Mouse (Mus musculus) stomach, embryonic 15.5 days (tissue): ENCODE results near the gene Arhgap27. TPM values are rescaled to one million over a fixed set of nuclear protein-coding genes. Genes with fewer than 3 reads are reported as not detected.
A peak's percentile ranks its signal among the peaks of the same experiment; 100 is the strongest.

Experiments
- ATAC-seq: fragments of 200-750 bp; cut with Nextera tagmentation; 2 replicates; pipeline ENCODE4 v1.8.0; 2017; ENCODE audit warnings: low read depth, moderate number of reproducible peaks, moderate TSS enrichment; ENCODE audit not compliant: insufficient read depth, low FRiP score
- H3K27ac ChIP-seq: fragments of 300-500 bp; sonication (generic); 2 replicates; pipeline ENCODE4 v1.5.1; 2015; ENCODE audit warnings: mild to moderate bottlenecking, inconsistent platforms
- H3K27me3 ChIP-seq: fragments of 300-500 bp; sonication (generic); replicated peaks from 2 replicates; pipeline ENCODE4 v1.6.1; 2015; ENCODE audit warnings: inconsistent platforms
- H3K36me3 ChIP-seq: fragments of 300-500 bp; sonication (generic); 2 replicates; pipeline ENCODE4 v1.6.1; 2015; ENCODE audit warnings: inconsistent platforms
- H3K4me1 ChIP-seq: fragments of 300-500 bp; sonication (generic); 2 replicates; pipeline ENCODE4 v1.6.1; 2015; ENCODE audit warnings: inconsistent platforms
- H3K4me2 ChIP-seq: fragments of 300-500 bp; sonication (generic); 2 replicates; pipeline ENCODE4 v1.6.1; 2015; ENCODE audit warnings: mild to moderate bottlenecking, inconsistent platforms
- H3K4me3 ChIP-seq: fragments of 300-500 bp; sonication (generic); replicated peaks from 2 replicates; pipeline ENCODE4 v1.5.1; 2015; ENCODE audit warnings: inconsistent platforms
- H3K9ac ChIP-seq: fragments of 300-500 bp; sonication (generic); 2 replicates; pipeline ENCODE4 v1.6.1; 2015; ENCODE audit warnings: inconsistent platforms
- H3K9me3 ChIP-seq: fragments of 300-500 bp; sonication (generic); 2 replicates; pipeline ENCODE4 v1.6.1; 2016; ENCODE audit warnings: inconsistent platforms
- WGBS: fragments of 180-500 bp; shearing (Covaris S2); methylation state at CpG from one replicate; pipeline ENCODE4 v1.1.7; 2015; 5-methylcytosine and 5-hydroxymethylcytosine counted together
- polyA plus RNA-seq: library from polyadenylated mRNA; unstranded; fragments of >200 nt; fragmentation: Nextera tagmentation; extraction: Ambion mirVana; gene quantifications from 2 replicates; pipeline ENCODE4 v1.2.1, GENCODE M21; 2015

Arhgap27 gene
- polyA plus RNA-seq, 1 experiment from 2014 or later = 21.5 TPM

GRCm38 (mm10) chr11:103362054-103362432 is 1.4 kb downstream of the Arhgap27 start:
- WGBS = 6% methylated on average over 13 of the region's 13 CpGs
- Histone ChIP-seq H3K4me2 (peak overlapping the region; percentile 91), H3K4me1 (peaks cover 33% of the 10 kb centered on the region), H3K27me3 (peaks cover 21% of the 10 kb centered on the region), H3K36me3 (no peaks in the 10 kb centered on the region), H3K4me3 (peak overlapping the region; percentile 51), H3K9me3 (no peaks in the 10 kb centered on the region), H3K27ac (peak overlapping the region; percentile 83), H3K9ac (0 out of 2 replicates have a peak overlapping the region, but pooled peaks have one; percentile 14)
- no peak for ATAC-seq

DNA sequence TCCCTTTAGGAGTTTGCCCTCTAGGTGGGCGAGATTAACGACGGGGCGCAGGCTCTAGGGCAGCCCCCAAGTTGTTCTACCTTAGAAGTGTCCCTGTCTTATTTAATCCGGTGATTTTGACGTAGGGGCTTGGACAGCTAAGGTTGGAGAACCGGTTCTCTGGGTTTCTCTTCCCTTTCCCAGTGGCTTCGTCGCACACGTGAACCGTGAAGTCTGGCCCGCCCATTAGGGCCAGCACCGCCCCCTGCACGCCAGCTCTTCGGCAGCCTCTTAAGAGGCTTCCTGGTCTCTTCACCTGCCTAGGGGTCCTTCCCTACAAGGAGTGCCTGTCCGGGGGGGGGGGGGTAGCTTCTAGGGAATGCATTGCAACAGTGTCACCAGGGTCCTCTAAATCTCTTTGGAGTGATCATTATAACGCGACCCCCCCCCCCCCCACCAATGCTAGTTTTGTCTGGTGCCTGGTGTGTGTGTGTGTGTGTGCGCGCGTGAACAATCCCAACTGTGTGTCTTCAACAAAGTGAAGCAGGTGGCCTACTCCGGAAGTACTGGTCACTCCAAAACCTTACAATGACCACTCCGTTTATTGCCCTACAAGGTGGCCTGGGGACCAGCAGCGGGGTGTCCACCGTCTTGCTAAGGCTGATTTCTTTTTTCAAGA is 2.0 kb downstream of the Arhgap27 start:
- peak overlapping the region; percentile 51 for H3K4me3 ChIP-seq
- peaks cover 33% of the 10 kb centered on the region for H3K4me1 ChIP-seq
- H3K4me2 ChIP-seq = peak overlapping the region; percentile 91
- H3K27me3 ChIP-seq = peaks cover 21% of the 10 kb centered on the region
- H3K9ac ChIP-seq = no peak overlapping the region
- no peaks in the 10 kb centered on the region for H3K9me3 ChIP-seq
- peak; percentile 52 for ATAC-seq
- WGBS = 4% methylated on average over 25 of the region's 25 CpGs
- H3K27ac ChIP-seq = peak overlapping the region; percentile 83
- H3K36me3 ChIP-seq = no peaks in the 10 kb centered on the region

DNA sequence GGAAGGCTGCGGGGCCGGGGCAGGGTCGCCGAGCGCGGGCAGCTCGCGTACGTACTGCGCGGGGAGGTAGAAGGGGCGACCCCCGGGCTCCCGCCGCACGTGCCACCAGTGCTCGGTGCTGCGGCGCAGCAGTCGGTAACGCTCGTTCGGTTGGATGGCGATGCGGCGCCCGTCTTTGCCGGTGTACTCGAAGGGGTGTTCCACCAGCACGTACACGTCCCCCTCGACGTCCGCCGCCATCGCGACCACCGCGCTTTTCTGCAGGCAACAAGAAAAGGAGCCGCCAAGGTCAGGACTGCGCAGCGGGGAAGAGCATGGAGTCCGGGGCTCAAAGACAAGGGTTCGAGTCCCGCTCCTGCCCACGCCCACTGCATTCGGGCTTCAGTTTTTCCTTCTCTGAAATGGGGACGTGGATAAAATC is 2.8 kb downstream of the Arhgap27 start:
- Histone ChIP-seq H3K27ac (peak overlapping the region; percentile 55), H3K4me2 (peak overlapping the region; percentile 91), H3K27me3 (peaks cover 21% of the 10 kb centered on the region), H3K36me3 (no peaks in the 10 kb centered on the region), H3K4me3 (peak overlapping the region; percentile 51), H3K4me1 (peaks cover 39% of the 10 kb centered on the region), H3K9ac (peak overlapping the region; percentile 32; the same call in 1 of the 2 replicates), H3K9me3 (no peaks in the 10 kb centered on the region)
- ATAC-seq = no peak
- WGBS = 2% methylated on average over 48 of the region's 48 CpGs

DNA sequence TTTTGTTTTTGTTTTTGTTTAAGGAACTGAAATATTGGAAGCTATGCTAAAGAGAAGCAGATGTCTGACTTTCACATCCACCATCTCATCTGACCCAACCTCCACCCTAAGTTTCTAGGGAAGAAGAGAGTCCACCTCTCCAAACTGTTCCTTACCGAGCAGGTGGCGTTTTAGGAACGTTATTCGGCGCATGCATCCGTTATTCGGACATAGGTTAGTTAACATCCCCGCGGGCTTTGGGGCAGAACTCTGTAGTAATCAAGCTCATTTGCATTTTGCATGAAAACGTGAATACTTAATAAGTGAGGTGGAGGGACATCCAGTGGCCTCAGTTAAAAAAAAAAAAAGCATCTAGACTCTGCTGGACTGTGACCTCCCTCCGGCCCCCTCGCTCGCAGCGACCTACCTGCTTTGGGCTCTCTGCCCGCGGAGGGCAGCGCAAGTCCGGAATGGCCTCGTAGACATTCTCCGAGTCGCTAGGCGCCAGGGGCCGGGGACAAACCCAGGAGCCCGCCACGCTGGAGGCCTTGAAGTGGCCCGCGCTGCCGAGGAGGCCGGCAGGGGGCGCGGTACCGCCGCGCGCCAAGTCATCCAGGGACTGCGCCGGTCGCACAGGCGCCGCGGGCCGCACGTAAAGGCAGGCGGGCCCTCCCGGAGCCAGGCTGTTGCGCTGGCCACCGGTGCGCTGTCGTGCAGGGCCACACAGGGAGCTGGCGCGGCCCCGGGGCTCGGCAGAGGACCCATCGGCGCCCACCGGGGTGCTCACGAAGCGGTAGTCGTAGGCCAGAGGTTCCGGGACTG is 3.5 kb downstream of the Arhgap27 start:
- Histone ChIP-seq H3K9ac (peak overlapping the region; percentile 32; the same call in 1 of the 2 replicates), H3K4me3 (peak overlapping the region; percentile 51), H3K27ac (peak overlapping the region; percentile 48; the same call in 1 of the 2 replicates), H3K27me3 (peaks cover 21% of the 10 kb centered on the region), H3K4me1 (peaks cover 40% of the 10 kb centered on the region), H3K9me3 (no peaks in the 10 kb centered on the region), H3K36me3 (no peaks in the 10 kb centered on the region), H3K4me2 (peak overlapping the region; percentile 91)
- WGBS = 3% methylated on average over 56 of the region's 60 CpGs
- peak; percentile 32 for ATAC-seq

- Histone ChIP-seq H3K9me3 (no peaks in the 10 kb centered on the region), H3K27ac (no peak overlapping the region), H3K4me3 (no peak overlapping the region; the same call in 1 of the 2 replicates), H3K9ac (no peak overlapping the region), H3K27me3 (peaks cover 21% of the 10 kb centered on the region), H3K4me2 (peak overlapping the region; percentile 91), H3K36me3 (no peaks in the 10 kb centered on the region), H3K4me1 (peaks cover 40% of the 10 kb centered on the region)
- no peak for ATAC-seq
- 1% methylated on average over 22 of the region's 22 CpGs for WGBS
Observed at GRCm38 (mm10) chr11:103359122-103359521, 4.4 kb downstream of the Arhgap27 start.

DNA sequence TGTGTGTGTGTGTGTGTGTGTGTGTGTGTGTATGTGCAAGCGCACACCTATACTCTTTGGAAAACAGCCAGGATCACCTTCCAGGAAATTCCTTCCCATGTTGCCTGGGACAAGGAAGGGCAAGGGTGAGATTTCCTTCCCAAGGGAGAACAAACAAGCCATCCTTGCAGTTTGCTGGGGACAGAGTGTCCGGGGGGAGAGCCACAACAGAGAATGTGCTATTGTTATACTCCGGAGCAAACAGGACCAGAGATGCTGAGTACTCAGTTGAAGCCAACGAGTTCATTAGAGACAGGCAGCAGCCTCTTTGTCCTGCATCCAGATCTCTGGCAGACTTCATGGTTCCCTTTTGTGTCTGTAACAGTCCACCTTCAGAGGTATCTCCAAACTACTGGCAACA is 5.2 kb downstream of the Arhgap27 start:
- 66% methylated on average over 4 of the region's 4 CpGs for whole genome bisulfite sequencing
- H3K9me3 ChIP-seq = no peaks in the 10 kb centered on the region
- no peak overlapping the region for H3K4me3 ChIP-seq
- no peak for ATAC-seq
- H3K4me1 ChIP-seq = peaks cover 36% of the 10 kb centered on the region
- H3K9ac ChIP-seq = no peak overlapping the region
- H3K27me3 ChIP-seq = peaks cover 16% of the 10 kb centered on the region
- H3K4me2 ChIP-seq = no peak overlapping the region
- no peaks in the 10 kb centered on the region for H3K36me3 ChIP-seq
- H3K27ac ChIP-seq = no peak overlapping the region

DNA sequence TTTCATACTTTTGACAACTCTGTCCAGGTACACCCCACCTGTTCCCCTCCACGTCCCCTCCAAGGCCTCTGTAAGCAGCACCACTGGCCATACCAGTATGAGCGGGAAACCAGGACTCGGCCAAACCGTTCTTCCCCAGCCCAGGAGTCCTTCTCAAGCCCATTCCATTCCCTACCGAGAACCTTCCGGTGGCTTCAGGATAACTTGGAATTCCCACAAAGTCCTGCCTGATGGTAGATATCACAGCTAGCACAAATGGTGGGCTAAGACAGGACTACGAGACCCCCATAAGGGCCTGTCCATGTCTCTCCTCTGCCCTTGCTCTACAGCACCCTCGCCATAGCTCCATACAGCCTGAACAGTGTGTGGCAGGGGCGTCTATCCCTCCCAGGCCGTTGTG is 5.8 kb downstream of the Arhgap27 start:
- peaks cover 30% of the 10 kb centered on the region for H3K4me1 ChIP-seq
- no peak overlapping the region for H3K27ac ChIP-seq
- H3K4me2 ChIP-seq = no peak overlapping the region

DNA sequence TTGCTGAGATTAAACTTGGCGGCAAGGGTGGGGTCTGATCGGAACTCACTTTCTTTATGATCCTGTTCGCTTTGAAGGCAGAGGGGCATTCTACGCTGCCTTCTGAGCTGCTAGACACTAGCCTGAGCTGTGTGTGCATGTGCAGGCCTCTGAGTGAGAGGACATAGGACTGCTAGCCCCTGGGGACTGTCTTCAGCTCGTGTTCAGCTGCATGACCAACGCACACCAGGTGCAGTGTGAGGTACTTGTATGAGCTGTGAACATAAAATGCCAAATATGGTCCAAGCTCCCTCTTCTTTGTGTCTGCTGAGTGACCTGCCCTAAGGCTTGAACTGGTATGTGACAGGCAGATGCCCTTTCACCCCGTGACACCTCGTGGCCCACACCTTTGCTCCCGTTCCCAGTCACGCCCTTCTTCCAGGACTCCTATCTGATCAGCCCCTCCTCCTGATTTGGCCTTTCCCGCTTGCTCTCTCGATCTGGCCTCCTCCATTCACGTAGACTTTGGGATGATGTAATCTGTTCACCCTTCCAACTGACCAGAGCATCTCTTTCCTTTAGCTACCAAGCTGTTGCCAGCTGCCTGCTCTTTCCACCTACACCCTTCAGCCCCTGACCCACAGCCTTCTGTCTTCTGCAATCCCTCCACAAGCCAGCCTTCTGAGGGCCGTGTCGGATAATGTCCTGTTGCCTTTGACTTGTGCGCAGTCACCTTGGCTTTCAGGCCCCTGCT is 6.4 kb downstream of the Arhgap27 start:
- H3K27ac ChIP-seq = peak overlapping the region; percentile 78; the same call in 1 of the 2 replicates
- H3K36me3 ChIP-seq = no peaks in the 10 kb centered on the region
- ATAC-seq = no peak
- H3K4me1 ChIP-seq = peaks cover 25% of the 10 kb centered on the region
- H3K9ac ChIP-seq = no peak overlapping the region
- H3K4me2 ChIP-seq = no peak overlapping the region
- 69% methylated on average over 16 of the region's 16 CpGs for WGBS
- H3K4me3 ChIP-seq = no peak overlapping the region
- H3K27me3 ChIP-seq = peaks cover 5% of the 10 kb centered on the region; the same call in 1 of the 2 replicates
- H3K9me3 ChIP-seq = no peaks in the 10 kb centered on the region

More for the DNA sequence above, 5.8 kb downstream of the Arhgap27 start:
- H3K27me3 ChIP-seq = peaks cover 10% of the 10 kb centered on the region; the same call in 1 of the 2 replicates
- WGBS = 86% methylated on average over 10 of the region's 10 CpGs
- no peak for ATAC-seq
- no peaks in the 10 kb centered on the region for H3K9me3 ChIP-seq
- no peaks in the 10 kb centered on the region for H3K36me3 ChIP-seq
- no peak overlapping the region for H3K4me3 ChIP-seq
- no peak overlapping the region for H3K9ac ChIP-seq

- WGBS = 24% methylated on average over 11 of the region's 11 CpGs
- Histone ChIP-seq H3K4me1 (peaks cover 20% of the 10 kb centered on the region), H3K9me3 (no peaks in the 10 kb centered on the region), H3K27ac (peak overlapping the region; percentile 78), H3K27me3 (0 out of 2 replicates have a peak, but pooled peaks cover under 1% of the 10 kb centered on the region), H3K9ac (peak overlapping the region; percentile 8; the same call in 1 of the 2 replicates), H3K4me3 (peak overlapping the region; percentile 33), H3K36me3 (no peaks in the 10 kb centered on the region), H3K4me2 (peak overlapping the region; percentile 38)
- peak; percentile 77 for ATAC-seq
Observed at GRCm38 (mm10) chr11:103356032-103356571, 7.4 kb downstream of the Arhgap27 start.

DNA sequence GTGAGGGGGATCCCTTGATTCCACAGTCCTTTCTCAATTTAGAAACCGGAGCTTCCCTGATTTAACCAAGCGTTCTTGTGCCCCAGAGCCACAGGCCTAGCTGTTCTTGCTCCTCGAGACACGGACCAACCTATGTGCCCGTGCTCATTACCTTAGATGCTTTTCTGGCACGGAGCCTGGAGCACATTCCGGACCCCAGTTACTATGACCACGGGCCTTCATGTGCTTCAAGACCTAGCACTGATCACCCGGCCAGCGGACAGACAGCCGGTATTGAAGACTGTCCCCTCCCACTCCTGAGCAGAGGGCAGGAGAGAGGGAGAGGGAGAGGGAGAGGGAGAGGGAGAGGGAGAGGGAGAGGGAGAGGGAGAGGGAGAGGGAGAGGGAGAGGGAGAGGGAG is 8.2 kb downstream of the Arhgap27 start:
- Histone ChIP-seq H3K4me1 (peaks cover 15% of the 10 kb centered on the region), H3K9ac (no peak overlapping the region), H3K27me3 (no peaks in the 10 kb centered on the region), H3K36me3 (no peaks in the 10 kb centered on the region), H3K4me3 (peak overlapping the region; percentile 17), H3K4me2 (peak overlapping the region; percentile 38), H3K9me3 (no peaks in the 10 kb centered on the region), H3K27ac (no peak overlapping the region)
- 25% methylated on average over 11 of the region's 11 CpGs for WGBS
- no peak for ATAC-seq

- peaks cover 11% of the 10 kb centered on the region for H3K4me1 ChIP-seq
- no peaks in the 10 kb centered on the region for H3K9me3 ChIP-seq
- no peak overlapping the region for H3K27ac ChIP-seq
- no peak overlapping the region for H3K4me2 ChIP-seq
- H3K27me3 ChIP-seq = no peaks in the 10 kb centered on the region
- H3K9ac ChIP-seq = no peak overlapping the region
- no peak overlapping the region for H3K4me3 ChIP-seq
- 63% methylated on average over 3 of the region's 3 CpGs for WGBS
- no peak for ATAC-seq
- H3K36me3 ChIP-seq = no peaks in the 10 kb centered on the region
Observed at GRCm38 (mm10) chr11:103354033-103354432, 9.5 kb downstream of the Arhgap27 start.
